Mouse (Mus musculus) ES-Bruce4 (cell line): ENCODE measurements around the gene Med4.

Experiments
- CTCF ChIP-seq: IDR thresholded peaks from one replicate; pipeline ENCODE4 v1.8.1; 2011; ENCODE audit warnings: low read depth, low read length
- EP300 ChIP-seq: IDR thresholded peaks from 2 replicates; pipeline ENCODE4 v1.6.1; 2011; ENCODE audit warnings: low read depth, low read length; ENCODE audit not compliant: insufficient read depth
- POLR2A ChIP-seq: IDR thresholded peaks from one replicate; pipeline ENCODE4 v1.8.1; 2011; ENCODE audit warnings: low read length; ENCODE audit not compliant: insufficient read depth

DNA sequence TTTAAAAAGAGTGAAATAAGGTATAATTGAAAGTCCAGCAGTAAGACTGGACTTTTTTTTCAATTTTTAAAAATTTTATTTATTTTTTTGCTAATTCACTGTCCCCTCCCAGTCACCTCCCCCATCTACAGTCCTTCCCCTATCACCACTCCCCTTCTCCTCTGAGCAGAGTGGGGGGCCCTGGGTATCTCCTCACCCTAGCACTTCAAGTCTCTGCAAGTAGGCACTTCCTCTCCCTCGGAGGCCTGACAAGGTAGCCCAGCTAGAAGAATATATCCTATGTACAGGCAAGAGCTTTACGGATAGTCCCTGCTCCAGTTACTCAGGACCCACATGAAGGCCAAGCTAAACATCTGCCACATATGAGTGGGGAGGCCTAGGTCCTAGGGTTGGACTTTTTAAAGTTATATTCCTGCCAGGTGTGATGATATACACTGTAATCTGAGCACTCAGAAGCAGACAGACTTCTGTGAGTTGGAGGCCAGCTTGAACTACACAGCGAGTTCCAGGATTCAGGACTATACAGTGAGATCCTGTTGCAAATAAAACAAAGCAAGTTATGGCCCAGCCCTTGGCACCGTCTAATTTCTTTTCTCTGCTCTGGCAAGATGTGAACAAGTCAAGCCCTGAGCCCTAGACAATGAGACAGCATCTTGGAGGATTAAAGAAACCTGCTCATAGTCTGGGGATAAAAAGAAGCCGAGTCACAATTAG lies 26.2 kb upstream of the Med4 start:
- TF ChIP-seq CTCF = no peak
- TF ChIP-seq EP300 = no peak
- TF ChIP-seq POLR2A = no peak
